Mouse (Mus musculus): ENCODE measurements at regions not wholly inside any gene's neighbourhood (a gene's known extent, or its start where the extent isn't known, plus 50 kb on each side); places are given as distances from the start of the nearest gene placed in this dataset.

DNA sequence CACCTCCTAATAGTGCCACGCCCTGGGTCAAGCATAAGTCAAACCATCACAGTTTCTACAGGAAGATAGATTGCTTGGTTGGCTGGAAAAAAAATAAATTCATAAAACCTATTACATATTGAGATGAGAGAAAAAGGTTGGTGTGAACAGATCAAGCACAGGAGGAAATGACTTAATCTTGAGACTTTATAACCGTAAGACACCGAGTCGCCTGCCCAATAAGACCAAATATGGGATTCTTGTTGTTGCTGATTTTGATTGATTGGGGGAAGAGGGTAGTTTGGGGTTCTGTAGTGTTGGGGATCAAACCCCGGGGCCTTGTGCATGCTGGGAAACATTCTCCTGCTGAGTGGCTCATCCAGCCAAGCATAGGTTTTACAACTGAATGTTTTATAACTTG is 122.9 kb downstream of the Sp3 start:
- DNase-seq (ENCODE audit: low spot score): no peak
- intact Hi-C loops (cut with DNase I): no loop called here

DNA sequence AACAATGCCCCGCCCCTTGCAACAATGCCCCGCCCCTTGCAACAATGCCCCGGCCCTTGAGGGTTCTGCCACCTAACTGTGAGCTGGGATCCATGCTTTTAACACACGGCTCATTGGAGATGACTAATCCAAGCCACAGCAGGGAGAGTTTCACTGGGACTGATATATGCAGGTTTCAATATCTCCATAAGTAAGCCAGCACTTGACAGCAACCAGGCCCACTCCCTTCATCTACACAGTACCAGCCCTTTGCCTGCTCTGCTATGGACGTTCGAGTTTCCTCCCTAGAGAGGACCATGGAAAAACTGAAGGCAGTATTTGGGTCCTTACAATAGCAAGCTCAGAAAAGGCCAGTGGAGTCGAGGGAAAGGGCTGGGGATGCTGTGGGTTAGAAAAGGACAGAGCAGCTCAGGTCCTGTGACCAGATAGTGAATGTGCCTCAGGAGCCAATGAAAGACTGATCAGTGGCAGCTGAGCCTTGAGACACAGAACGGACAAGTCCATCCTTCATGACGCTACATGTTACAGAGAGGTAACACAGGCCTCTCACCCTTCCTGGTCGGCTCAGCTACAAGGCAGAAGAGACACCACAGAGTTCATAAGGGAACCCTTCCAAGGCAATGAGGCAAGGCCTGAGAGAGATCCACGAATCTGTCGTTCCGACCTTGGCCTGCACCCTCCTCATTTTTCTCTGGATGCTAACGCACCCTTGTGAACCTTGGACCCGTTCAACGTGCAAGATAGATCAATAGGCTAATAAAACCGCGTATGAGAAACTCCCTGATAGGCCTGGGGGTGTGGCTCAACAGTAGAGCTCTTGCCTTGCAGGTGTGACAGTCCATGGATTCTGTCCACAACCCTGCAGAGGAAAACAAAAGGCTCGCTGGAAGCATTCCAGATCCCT is 114.5 kb downstream of the Sp3 start:
- DNase-seq (ENCODE audit: low spot score): no peak
- intact Hi-C loops (cut with DNase I): no loop called here

DNA sequence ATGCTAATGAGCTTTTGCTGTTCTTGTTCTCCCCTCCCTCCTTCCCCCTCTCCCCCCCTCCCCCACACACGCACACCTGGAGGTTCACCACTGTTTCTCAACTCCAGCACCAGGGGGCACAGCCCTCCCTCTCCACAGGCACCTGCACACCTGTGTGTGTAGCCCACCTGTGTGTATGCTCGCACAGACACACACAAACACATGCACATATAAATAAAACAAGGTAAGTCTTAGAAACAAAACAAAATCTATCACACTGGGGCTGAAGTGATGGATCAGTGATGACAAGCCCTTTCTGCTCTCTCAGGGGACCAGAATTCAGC is 113.9 kb downstream of the Sp3 start:
- intact Hi-C loops (cut with DNase I): no loop called here
- DNase-seq (ENCODE audit: low spot score): no peak

DNA sequence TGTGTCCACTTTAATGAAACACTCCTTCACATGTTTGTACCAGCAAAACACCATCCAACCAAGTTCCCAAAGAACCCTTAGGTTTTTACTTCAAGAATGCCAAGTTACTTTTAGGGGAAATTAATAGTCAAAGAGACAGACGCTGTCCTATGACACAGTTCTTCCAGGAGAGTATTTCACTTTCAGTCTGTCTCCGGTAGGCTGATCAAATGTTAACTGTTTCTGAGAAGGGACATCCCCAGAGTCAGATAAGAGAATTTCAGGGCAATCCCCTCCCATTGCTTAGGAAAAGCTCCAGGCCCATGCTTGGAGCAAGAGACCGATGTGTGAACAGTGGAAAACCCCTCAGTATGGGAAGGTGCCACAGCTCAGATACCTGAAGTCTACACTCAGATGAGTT is 112.1 kb downstream of the Sp3 start:
- intact Hi-C loops (cut with DNase I): no loop called here
- no peak for DNase-seq (ENCODE audit: low spot score)

DNA sequence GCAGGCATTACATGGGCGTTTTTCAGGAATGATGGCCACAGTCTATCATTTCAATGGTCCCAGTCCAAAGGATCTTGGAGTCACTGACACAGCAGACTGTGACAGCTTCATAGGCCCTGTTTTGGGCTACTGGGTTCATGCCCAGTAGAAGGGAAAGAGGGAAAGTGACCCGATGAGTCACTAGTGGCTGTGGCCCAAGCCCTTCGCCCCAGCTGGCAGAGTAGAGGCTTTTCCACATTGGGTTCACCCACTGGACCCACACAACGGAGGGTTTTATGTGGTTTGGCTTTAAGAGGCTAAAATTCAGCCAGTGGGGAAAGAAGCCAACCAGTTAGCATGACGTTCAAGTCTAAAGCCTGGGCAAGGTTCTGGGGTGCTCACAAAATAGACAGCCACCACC is 108.4 kb downstream of the Sp3 start:
- intact Hi-C loops (cut with DNase I): no loop called here
- DNase-seq (ENCODE audit: low spot score): peak; percentile 54

DNA sequence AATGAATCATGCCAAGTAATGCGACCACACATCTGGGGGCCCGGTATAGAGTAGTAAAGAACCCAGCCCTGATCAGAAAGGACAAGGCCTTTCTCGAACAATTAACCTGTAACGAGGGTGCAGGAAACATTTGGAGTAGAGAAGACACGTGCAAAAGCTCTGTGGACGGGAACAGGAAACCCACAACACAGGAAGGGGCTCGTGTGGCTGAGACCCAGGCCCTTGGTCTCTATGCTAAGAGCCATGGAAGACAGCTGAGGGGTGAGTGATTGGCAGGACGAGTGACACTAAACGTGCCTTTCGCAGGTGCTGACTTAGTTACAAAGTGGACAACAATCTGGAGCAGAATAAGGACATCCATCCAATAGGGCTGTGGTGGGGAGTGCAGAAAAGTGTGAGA is 106.3 kb downstream of the Sp3 start:
- DNase-seq (ENCODE audit: low spot score): no peak
- intact Hi-C loops (cut with DNase I): no loop called here

DNA sequence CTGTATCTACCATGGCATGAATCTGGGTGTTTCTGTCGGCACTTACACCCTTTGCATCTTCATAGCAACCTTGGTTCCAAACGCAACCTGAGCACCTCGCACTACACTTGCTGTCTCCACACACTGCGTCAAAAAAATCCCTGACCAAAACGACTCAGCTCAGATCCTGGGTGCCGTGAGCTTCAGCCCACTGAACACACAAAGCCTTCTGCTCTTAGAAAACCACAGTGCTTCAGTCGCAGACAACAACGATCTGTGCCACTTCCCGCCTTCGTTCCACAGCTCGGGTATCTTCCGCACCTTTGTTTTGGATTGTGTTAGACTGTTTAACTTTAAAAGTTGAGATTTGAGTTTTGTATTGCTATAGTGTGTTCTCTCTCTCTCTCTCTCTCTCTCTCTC is 105.7 kb downstream of the Sp3 start:
- no peak for DNase-seq (ENCODE audit: low spot score)
- intact Hi-C loops (cut with DNase I): no loop called here

DNA sequence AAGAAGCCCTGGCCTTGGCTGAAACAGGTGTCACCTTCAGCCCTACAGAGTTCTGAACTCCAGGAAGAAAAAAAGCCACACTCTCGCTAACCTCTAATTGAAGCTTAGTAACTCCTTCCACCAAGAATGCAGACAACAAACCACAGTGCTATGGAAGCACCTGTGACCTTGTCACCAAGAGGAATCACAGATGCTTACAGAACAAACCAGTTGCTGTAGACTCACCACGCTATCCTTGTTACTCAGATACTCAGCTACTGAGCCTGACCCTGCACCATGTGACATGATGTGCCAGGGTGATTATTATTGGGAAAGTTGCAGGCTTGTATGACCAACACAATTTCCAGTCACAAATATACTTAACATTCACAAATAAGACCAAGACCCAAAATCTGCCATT is 104.6 kb downstream of the Sp3 start:
- no peak for DNase-seq (ENCODE audit: low spot score)
- intact Hi-C loops (cut with DNase I): no loop called here

DNA sequence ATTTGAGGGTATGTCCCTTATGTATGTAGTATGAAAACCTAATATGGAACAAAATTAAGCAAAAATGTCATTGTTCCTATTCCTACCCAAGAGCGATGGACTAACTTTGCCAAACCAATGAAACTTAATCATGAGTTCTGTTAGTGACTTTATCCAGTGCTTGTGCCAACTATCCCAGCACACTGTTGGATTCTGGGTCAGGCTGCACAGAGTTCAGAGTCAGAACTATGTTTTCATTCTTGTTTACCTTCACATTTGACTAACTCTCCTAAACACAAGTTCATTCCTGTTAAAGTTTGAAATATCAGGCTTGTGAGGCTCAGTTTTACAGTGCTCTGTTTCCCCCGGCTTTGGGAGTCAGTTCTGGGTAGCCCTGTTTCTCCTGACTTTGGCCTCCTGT is 100.2 kb downstream of the Sp3 start:
- DNase-seq (ENCODE audit: low spot score): no peak
- intact Hi-C loops (cut with DNase I): no loop called here

DNA sequence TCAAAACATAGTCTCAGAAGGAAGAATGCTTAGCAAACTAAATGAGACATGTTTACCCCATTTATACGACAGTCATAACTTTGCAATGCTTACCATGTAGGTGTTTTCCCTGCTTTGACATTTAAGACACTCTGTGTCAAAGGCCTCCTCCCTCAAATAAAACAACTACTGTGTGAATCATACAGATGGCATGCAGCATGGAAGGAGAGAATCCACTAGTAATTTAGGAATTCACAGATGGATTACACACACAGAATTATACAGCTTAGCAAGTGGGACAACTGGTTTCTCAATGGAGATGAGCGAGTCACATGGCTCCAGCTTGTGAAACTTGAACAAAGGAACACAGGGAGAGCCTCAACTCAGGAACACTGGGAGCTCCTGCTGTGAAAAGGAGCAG is 98.7 kb downstream of the Sp3 start:
- DNase-seq (ENCODE audit: low spot score): no peak
- intact Hi-C loops (cut with DNase I): no loop called here

DNA sequence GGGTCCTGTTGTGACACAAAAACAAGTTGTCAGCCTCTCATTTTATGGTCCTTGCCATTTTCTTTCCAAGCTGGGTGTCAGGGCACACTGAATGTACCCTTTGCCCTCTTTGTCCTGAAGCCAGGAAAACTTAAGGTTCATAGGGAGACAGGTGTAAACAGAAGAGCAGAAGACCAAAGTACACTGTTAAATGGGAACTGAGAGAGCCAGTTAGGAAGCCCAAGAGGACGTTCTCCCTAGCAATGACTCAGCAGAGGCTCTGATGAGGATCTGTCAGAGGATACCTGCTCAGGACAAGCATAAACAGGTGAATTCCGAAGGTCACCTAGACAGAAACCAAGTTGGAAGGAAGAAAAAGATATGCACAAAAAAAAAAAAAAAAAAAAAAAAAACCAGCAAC is 94.0 kb downstream of the Sp3 start:
- no peak for DNase-seq (ENCODE audit: low spot score)
- intact Hi-C loops (cut with DNase I): no loop called here
